Mouse (Mus musculus) embryo, embryonic 10 days (tissue): ENCODE measurements at regions not wholly inside any gene's neighbourhood (a gene's known extent, or its start where the extent isn't known, plus 50 kb on each side); places are given as distances from the start of the nearest gene placed in this dataset.

Experiments
- DNase-seq: peaks from one replicate; pipeline ENCODE4 v3.0.0-alpha.2; 2015; ENCODE audit warnings: low spot score

GRCm38 (mm10) chr17:75716458-75716857 is 164.7 kb upstream of the Fam98a start:
- DNase-seq = peak; percentile 4

- no peak for DNase-seq
Measured at GRCm38 (mm10) chr17:75714578-75714977, 162.8 kb upstream of the Fam98a start.

DNA sequence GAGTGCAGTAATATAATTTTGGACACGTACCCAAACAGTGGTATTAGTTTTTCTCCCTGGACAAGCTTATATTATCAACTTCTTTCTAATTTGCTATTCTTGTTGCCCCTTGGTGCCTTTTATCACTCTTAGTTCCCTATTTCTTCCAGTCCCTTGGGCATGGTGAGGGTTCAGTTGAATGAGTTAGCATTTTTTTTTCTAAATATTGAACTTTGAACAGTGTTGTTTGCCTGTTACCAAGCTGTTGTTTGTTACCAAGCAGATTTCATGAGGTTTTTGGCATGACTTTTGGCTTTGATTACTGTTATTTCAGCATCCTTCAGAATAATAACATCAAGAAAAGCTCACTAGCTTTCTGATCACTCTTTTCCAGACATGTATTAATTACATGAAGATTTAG is 162.3 kb upstream of the Fam98a start:
- DNase-seq = no peak

- no peak for DNase-seq
Measured at GRCm38 (mm10) chr17:75707687-75708086, 155.9 kb upstream of the Fam98a start.

GRCm38 (mm10) chr17:75705357-75705756 is 153.6 kb upstream of the Fam98a start:
- DNase-seq = no peak

DNA sequence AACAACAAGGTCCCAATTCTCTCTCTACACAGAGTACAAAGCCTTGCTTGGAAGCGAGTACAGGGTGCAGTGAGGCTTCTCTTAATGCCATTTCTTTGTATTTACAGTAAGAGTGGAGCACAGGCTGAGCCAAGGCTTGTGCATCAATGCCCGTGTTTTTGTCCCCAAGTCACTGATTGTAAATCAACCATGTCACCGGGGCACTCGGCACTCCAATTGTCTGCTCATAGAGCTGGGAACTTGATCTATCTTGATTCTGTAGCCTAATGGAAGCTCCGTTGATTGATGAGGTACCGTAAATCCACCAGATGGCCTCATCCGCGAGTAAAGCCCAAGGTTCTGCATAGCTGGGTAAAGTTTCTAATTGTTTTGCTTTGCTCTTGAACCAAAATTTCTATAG is 152.1 kb upstream of the Fam98a start:
- DNase-seq = peak; percentile 65

GRCm38 (mm10) chr17:75696729-75697103 is 145.0 kb upstream of the Fam98a start:
- DNase-seq = no peak

DNA sequence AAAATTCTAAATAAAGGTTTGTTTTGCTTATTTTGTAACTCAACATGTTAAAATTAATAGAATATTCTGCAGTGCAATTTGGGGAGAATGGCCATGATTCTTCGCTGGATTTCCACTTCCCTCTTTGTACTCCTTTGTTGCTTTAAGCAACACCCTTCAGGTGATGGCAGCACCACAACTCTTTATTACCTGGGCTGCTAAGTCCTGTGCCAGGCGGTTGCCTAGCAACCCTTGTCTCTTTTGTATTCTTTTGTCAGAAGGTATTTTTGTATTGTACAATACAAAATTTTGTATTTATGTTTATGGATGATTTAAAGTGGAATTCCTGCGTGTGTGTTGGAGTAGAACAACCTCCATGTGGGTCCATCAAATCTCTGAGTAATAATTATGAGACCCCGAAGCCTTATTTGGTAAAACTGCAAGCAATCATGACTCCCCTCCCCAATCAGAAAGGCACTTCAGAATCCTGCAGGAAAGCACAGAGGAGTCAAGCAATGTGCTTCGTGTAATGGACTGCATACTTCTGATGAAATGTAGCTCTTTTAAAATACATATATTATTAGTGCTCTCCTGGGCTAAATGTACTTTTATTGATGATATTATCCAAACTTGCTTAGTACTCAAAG is 144.5 kb upstream of the Fam98a start:
- DNase-seq = no peak

DNA sequence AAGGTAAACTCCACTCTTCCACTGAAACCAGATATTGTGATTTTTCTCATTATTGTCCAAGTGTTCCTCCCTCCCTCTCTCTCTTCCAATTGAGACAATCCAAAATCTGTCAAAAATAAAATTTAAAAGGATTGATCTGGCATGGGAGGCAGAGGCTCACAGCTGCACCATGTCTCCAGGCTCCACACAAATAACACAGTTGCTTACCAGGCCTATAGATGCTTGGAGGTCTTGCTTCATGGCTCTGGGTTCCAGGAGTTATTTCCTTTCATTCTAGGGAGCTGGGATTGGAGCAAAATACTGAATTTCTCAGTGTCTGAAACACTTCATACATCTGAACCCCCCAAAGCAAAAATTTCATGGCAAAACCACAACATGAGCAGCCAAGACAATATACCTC is 134.2 kb upstream of the Fam98a start:
- no peak for DNase-seq

DNA sequence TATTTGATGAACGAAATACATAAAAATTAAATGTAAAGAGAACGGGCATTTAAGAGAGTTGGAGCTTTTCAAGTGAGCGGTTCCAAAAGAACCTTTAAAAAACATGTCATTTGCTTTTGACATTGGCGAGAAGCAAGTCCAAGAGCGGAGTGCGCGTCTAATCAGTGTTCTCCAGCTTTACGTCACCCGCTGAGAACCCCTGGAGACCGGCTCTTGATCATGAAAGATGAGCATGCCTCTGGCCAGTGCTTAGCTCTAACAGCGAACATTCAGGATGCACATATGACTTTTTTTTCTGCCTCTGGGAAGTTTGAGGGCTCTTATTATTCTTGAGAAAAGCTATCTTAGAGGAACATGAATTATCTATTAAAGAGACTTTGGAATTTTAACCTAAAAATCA is 95.2 kb upstream of the Fam98a start:
- no peak for DNase-seq

- no peak for DNase-seq
Measured at GRCm38 (mm10) chr17:75644698-75645097, 93.0 kb upstream of the Fam98a start.

DNA sequence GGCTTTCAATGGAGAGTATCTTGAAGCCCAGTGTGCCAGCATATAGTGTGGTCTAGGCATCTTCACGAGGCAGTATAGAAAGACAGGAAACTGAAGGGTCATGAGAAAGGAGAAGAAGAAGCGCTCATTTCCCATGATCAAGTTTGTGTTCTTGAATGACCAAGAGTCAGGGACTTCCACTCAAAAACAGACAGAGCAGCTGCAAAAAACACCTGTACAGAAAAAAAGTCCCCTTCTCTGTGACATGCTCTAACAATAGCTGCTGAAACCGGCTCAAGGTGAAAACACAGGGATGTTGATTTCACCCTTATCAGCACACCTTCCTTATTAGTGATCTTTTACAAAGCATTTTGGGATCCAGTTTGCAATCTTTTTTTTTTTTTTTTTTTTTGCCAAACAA is 90.6 kb upstream of the Fam98a start:
- DNase-seq = no peak

GRCm38 (mm10) chr17:75641010-75641498 is 89.3 kb upstream of the Fam98a start:
- DNase-seq = no peak

GRCm38 (mm10) chr17:75640575-75640974 is 88.8 kb upstream of the Fam98a start:
- DNase-seq = no peak

DNA sequence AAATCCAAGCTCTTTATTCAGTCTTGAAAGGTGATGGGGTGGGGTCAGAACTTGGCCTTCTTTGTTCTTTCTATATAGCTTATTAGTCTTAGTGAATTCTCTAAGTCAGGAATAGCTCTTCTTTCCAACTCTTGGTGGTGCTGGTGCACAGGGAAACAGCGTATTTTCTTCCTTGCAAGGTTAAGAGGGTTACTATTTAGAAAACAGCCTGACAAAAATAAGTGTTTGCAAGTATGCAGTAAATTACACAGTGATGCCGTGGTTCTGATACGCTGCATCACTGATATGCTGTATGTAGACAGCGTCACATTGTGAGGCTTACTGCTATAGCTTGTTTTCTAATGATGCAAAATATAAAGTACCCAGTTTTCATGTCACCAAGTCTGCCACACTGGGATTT is 78.1 kb upstream of the Fam98a start:
- no peak for DNase-seq

GRCm38 (mm10) chr17:75619472-75619871 is 67.7 kb upstream of the Fam98a start:
- no peak for DNase-seq

GRCm38 (mm10) chr17:75618514-75618913 is 66.8 kb upstream of the Fam98a start:
- DNase-seq = no peak

DNA sequence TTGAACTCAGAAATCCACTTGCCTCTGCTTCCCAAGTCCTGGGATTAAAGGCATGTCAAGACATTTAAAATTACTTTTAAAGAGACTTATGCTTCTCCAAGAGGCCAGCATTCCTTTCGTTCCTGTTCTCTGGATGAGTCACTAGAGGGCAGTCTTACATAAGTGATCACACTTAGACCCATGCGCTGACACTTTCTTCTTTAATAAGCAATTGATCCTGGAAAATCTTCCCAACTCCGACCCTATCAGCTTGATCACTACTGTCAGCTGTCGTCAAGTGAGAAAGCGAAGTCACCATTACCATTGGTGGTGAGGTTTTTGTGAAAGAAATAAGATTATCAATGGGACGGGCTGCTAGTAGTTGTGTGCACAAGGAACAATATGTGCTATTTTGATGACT is 65.5 kb upstream of the Fam98a start:
- DNase-seq = peak; percentile 82

DNA sequence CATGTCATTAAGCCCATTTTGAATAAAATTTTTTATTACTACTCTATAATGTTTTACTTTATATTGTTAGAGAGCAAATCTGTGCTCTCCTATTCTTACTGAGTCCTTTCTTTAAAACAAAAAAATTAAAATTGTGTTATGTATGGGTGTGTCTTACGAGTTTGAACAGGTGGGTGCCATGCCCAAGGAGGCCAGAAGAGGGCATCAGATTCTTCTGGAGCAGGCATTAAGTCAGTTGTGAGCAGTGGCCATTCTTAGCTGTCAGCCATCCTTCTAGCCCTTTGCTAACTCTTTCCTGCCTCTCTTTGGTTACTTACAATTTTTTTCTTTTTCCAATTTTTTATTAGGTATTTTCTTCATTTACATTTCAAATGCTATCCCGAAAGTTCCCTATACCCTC is 63.6 kb upstream of the Fam98a start:
- peak; percentile 43 for DNase-seq

- peak; percentile 66 for DNase-seq
Measured at GRCm38 (mm10) chr17:75603417-75604086, 51.8 kb upstream of the Fam98a start.
